In genomic region chr15:24929742-24930141, GRCm38 (mm10) we compare ENCODE assay signal across 19 mouse cellular contexts.
"Had no signal": no experiment of that assay in that cellular context is flagged by ENCODE, and none has a peak within 500 bp of the region (broad histone marks: within the 10 kb centered on the region; RNA-seq: fewer than 3 reads in every experiment).

No protein-coding gene starts in this region.

- H3K4me2 ChIP-seq: lung, embryonic 14.5 days; midbrain, embryonic 12.5 days; neural tube, embryonic 13.5 days; neural tube, embryonic 15.5 days had no signal

- DNase-seq: lung, adult 18-20 months; lung, embryonic 14.5 days; lung, postnatal 10 days; lung, postnatal 4 days; midbrain, embryonic 14.5 days; retina, postnatal 1 day; right cerebral cortex, adult 18-20 months; right cerebral cortex, postnatal 25 days; right cerebral cortex, postnatal 4 days; spleen, adult 18-20 months; thymus, adult 18-20 months; thymus, postnatal 14 days; thymus, postnatal 36 days had no signal

- H3K9me3 ChIP-seq: midbrain, embryonic 10.5 days; midbrain, embryonic 12.5 days; neural tube, embryonic 13.5 days; neural tube, embryonic 15.5 days had no signal

- ATAC-seq: midbrain, embryonic 16.5 days had no signal

- H3K27ac ChIP-seq: midbrain, embryonic 10.5 days; midbrain, embryonic 12.5 days; neural tube, embryonic 13.5 days; neural tube, embryonic 15.5 days had no signal

- H3K4me1 ChIP-seq: midbrain, embryonic 10.5 days; midbrain, embryonic 12.5 days; neural tube, embryonic 13.5 days; neural tube, embryonic 15.5 days had no signal

- H3K27me3 ChIP-seq: midbrain, embryonic 12.5 days; neural tube, embryonic 13.5 days; neural tube, embryonic 15.5 days had no signal

- H3K9ac ChIP-seq: lung, embryonic 14.5 days; midbrain, embryonic 12.5 days; neural tube, embryonic 13.5 days; neural tube, embryonic 15.5 days had no signal

- H3K4me3 ChIP-seq: midbrain, embryonic 10.5 days; midbrain, embryonic 12.5 days; myocyte; neural tube, embryonic 13.5 days; neural tube, embryonic 15.5 days had no signal

- H3K36me3 ChIP-seq: midbrain, embryonic 10.5 days; midbrain, embryonic 12.5 days; neural tube, embryonic 13.5 days; neural tube, embryonic 15.5 days had no signal
